Mouse (Mus musculus): Measurements from ENCODE around the gene Ascc2. TPM values are rescaled to one million over a fixed set of nuclear protein-coding genes. Genes with fewer than 3 reads are reported as not detected.

The Ascc2 gene
- total RNA-seq, 2 experiments from 2014 or later: 20.7 to 44.7 TPM

GRCm38 (mm10) chr11:4677250-4677872 lies 39.8 kb downstream of the Ascc2 start:
- ATAC-seq (replicated peaks; ENCODE audit: low FRiP score, low TSS enrichment, poor library complexity, severe bottlenecking): peak; percentile 98

DNA sequence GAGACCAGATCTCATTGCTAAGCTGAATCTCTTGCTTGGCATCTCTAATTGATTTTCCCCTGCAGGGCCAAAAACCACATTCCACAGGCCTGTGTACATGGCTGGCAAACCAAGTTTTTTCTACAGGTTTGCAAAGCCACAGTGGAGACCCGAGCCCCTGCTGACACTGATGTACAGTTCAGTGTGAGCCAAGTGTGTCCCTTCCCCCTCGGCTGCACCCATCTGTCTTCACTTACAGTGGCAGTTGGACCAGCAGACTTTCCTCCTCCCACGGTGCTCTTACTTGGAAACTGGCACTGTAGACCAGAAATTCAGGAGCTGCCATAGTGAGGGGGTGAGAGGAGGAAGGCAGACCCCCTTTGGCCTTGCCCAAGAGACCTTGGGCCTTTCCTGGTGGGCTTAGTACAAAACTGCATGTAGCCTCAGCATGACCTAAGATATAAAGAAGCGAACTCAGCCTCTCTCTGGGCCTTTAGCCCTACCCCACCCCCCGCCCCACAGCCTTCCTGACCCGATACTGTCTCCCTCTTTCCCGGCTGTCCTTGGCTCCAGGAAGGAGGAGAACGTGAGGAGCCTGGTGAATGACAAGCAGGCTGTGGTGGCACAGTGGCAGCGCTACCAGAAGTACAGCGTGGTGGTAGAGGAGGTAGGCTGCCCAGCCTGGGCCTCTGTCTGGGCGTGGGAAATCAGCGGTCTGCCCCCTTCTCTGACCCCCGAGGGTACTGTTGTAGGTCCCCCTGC lies 41.3 kb downstream of the Ascc2 start:
- no peak for ATAC-seq (replicated peaks; ENCODE audit: low FRiP score, low TSS enrichment, poor library complexity, severe bottlenecking)

DNA sequence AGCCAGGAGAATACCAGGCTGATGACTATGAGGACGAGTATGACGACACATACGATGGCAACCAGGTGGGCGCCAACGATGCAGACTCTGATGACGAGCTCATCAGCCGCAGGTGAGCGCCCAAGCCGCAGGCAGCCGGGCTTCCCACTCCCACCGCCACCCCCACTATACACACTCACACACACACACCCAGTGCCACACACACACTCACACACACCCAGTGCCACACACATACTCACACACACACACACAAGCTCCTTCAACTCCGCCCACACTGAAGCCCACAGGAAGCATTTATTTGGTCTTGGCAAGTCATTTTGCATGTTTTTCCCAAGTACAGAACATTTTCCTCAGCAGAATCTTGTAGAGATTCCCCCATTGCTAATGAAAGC lies 41.9 kb downstream of the Ascc2 start:
- no peak for ATAC-seq (replicated peaks; ENCODE audit: low FRiP score, low TSS enrichment, poor library complexity, severe bottlenecking)

GRCm38 (mm10) chr11:4680126-4680525 lies 42.6 kb downstream of the Ascc2 start:
- ATAC-seq (replicated peaks; ENCODE audit: low FRiP score, low TSS enrichment, poor library complexity, severe bottlenecking): no peak

DNA sequence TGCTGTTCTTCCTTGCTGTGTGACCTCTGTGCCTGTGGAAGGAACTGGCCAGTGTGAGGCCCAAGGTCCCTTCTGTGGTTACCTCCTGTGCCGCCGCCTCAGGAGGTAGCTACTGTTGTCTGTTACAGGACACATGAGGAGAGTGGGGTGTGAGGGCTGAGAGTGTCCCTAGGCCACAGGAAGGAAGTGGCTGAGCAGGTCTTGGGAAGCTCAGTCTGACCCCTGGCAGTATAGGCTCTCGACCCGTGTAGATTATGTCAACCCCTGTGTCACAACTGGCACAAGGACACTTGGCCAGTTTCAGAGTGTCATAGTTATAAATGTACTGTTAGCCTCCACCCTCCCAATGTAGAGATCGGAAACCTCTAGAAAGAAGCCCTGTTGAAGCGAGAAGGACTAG lies 46.0 kb downstream of the Ascc2 start:
- no peak for ATAC-seq (replicated peaks; ENCODE audit: low FRiP score, low TSS enrichment, poor library complexity, severe bottlenecking)

DNA sequence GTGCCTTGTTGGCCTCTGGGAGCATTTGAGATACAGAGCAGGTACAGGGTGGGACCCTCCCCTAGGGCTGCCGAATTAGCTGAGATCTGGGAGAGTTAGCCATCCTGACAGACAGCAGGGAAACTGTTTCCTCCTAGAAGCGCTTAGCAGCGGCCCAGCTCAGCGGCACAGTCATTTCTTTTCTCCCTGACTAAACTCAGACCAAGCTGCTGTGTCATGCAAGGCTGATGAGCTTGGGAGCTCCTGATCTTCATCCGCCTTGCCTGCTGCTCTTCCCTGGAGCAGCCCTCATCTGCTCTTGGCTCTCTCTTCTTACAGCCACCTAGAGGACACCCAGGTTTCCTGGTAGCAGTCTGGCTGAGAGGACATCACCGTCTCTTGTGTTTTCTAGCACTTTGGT lies 46.6 kb downstream of the Ascc2 start:
- ATAC-seq (replicated peaks; ENCODE audit: low FRiP score, low TSS enrichment, poor library complexity, severe bottlenecking): no peak

- ATAC-seq (replicated peaks; ENCODE audit: low FRiP score, low TSS enrichment, poor library complexity, severe bottlenecking): no peak
Measured at GRCm38 (mm10) chr11:4685071-4685470, 47.5 kb downstream of the Ascc2 start.

DNA sequence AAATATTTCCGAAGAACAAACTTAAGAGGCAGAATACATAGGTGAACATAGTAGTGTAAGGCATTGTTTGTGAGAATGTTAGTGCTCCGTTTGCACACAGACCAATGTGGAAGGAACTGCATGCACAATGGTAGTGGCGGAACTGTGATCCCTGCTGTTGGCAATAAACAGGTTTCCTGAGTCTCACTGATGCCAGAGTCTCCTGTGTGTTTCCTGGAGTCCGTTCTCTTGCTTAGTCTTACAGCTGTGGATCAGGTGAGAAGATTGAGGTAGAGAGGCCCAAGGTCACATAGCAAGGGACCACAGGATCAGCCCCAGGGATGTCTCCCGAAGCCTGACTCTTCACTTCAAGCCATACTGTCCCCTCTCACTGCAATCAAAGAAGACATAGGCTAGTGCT lies 48.0 kb downstream of the Ascc2 start:
- no peak for ATAC-seq (replicated peaks; ENCODE audit: low FRiP score, low TSS enrichment, poor library complexity, severe bottlenecking)

GRCm38 (mm10) chr11:4687027-4687426 lies 49.5 kb downstream of the Ascc2 start:
- ATAC-seq (replicated peaks; ENCODE audit: low FRiP score, low TSS enrichment, poor library complexity, severe bottlenecking): no peak

DNA sequence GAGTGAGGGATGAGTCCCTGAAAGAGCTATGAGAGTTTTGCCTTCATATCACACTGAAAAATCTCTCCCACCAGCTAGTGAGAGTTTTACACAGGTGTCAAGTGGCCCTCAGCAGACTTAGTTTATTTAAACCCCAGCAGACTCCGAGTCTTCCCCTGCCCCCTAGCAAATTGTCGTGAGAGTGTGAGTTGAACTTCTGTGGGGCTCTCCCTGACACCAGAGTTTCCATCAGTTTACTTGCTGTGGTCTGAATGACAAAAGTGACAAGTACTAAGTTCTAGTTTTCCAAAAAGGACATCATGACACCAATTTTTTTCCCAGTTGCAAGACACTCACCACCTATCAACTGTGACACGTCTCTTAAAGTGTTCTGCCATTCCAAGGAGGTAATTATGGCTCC lies 50.3 kb downstream of the Ascc2 start:
- no peak for ATAC-seq (replicated peaks; ENCODE audit: low FRiP score, low TSS enrichment, poor library complexity, severe bottlenecking)

DNA sequence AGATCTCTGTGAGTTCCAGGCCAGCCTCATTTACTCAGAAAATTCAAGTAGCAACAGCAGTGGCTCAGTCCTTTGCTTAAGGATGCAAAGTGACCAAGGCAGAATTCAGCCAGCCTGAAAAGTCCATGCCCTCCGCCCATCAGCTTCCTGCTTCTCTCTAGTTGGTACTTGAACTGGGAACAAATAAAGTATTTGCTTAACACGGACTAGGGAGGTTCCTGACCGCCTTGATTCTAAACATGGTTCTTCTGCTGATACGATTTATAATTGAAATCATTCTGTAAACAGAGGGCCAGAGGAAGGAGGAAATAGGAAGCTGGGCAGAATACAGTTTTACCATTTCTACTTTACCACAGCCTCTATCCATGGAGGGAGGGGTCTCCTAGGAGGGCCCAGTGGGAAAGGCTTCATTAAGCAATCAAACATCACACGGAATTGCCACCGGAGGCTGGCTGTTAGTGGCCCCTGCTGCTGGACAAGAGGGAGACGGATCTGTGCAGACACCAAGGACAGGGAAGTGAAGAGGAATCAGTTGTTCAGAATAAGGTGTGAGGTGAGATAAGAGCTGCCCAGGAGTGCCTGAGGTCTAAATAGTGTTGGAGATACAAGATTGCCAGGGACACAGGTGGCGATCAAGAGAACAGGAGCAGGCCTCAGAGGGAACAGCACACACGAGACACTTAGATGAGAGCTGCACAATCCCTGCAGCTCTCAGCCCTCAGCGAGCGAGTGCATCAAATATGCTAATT lies 51.3 kb downstream of the Ascc2 start:
- 0 out of 2 replicates have a peak, but pooled peaks have one; percentile 44 for ATAC-seq (replicated peaks; ENCODE audit: low FRiP score, low TSS enrichment, poor library complexity, severe bottlenecking)

- ATAC-seq (replicated peaks; ENCODE audit: low FRiP score, low TSS enrichment, poor library complexity, severe bottlenecking): no peak
Measured at GRCm38 (mm10) chr11:4690353-4690752, 52.8 kb downstream of the Ascc2 start.

DNA sequence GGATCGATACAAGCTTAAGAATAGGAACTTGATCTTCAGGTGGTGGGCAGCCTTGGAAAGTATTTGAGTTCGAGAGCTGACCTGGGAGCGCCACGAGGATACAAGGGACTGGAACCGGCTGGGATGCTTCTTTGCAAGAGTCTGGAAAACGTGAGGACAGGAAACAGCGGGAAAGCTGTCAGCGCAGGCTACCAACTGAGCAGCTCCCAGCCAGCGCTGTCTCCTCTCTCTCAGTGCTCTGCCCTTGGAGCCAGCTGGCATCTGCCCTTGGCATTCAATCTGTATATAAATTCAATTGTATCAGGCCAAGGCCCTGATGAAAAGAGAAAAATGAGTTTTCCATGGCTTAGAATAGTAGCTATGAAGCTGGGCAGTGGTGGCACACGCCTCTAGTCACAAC lies 53.7 kb downstream of the Ascc2 start:
- no peak for ATAC-seq (replicated peaks; ENCODE audit: low FRiP score, low TSS enrichment, poor library complexity, severe bottlenecking)

- no peak for ATAC-seq (replicated peaks; ENCODE audit: low FRiP score, low TSS enrichment, poor library complexity, severe bottlenecking)
Measured at GRCm38 (mm10) chr11:4692162-4692561, 54.6 kb downstream of the Ascc2 start.

DNA sequence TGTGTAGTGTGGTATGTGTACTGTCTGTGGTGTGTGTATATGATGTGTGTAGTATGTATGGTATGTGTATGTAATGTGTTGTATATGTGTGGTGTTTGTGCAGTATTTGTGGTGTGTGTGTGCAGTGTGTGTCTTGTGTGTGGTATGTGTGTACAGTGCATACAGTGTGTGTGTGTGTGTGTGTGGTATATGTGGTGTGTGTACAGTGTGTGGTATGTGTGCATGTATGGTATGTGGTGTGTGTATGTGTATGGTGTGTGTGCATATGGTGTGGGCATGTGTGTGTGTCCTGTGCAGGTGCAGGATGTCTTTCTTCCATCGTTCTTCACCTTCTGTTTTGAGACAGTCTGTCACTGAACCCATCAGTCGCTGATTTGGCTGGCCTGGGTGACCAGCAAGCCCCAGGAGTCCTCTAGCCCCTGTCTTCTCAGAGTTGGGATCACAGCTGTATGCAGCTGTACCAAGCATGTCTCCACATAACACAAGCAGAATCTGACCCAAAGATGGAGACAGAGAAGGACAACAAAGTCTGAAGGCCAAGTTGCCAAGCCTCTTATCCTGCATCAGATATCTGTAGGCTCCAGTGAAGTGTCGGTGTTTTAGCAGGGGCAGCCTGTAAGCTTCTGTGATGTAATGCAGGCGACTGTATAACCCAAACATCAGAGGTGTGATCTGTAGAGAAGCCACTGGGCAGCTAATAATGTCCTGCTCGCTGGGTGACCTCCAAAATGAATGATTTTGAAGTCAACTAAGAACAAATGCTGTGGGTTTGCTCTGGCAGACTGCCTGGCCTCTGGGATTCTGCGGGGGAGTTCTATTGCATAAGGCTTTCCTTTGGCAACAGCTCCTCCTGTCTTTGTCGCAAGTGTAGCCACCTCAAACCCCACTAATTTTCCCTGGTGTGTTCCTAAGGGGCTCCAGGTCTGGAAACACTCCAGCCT lies 59.8 kb downstream of the Ascc2 start:
- ATAC-seq (replicated peaks; ENCODE audit: low FRiP score, low TSS enrichment, poor library complexity, severe bottlenecking): peak; percentile 59

DNA sequence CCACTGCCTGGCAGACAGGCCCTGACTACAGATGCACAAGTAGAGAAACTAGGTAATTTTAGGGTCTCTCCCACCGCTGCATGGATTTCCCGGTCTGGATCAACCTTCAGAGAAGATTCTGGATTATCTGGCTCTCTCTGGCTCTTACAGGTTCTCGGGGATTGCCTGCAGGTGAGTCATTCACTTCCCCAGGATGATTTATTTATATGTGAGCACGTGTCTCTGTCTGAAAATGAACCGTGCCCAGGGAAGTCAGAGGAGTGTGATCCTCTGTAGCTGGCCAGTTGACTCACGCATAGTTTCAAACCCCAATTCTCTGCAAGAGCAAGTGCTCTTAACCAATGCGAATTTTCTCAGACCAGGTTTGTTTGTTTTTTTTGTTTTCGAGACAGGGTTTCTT lies 63.2 kb downstream of the Ascc2 start:
- ATAC-seq (replicated peaks; ENCODE audit: low FRiP score, low TSS enrichment, poor library complexity, severe bottlenecking): no peak

- peak; percentile 13; the same call in 1 of the 2 replicates for ATAC-seq (replicated peaks; ENCODE audit: low FRiP score, low TSS enrichment, poor library complexity, severe bottlenecking)
Measured at GRCm38 (mm10) chr11:4703688-4704071, 66.1 kb downstream of the Ascc2 start.

- peak; percentile 98 for ATAC-seq (replicated peaks; ENCODE audit: low FRiP score, low TSS enrichment, poor library complexity, severe bottlenecking)
Measured at GRCm38 (mm10) chr11:4704072-4704964, 66.8 kb downstream of the Ascc2 start, which contains the start of the genes Uqcr10 and Zmat5. Gene Uqcr10 (minus strand): TSS chr11:4704342. Gene Zmat5 (plus strand): TSS chr11:4704678.
